Mouse (Mus musculus) adrenal gland (tissue): ENCODE measurements around the gene Mfsd5.

ENCODE experiments used
- intact Hi-C: fragments of 180-260 bp; cut with DNase I; formaldehyde crosslinking; loops from one replicate; pipeline ENCODE4 v1.15.1; 2025

Mfsd5 gene

GRCm38 (mm10) chr15:102247252-102248130 is 31.8 kb upstream of the Mfsd5 start:
- intact Hi-C loops = no loop called here

GRCm38 (mm10) chr15:102248131-102248811 is 31.0 kb upstream of the Mfsd5 start:
- intact Hi-C loops = no loop called here

GRCm38 (mm10) chr15:102248812-102249191 is 30.5 kb upstream of the Mfsd5 start:
- intact Hi-C loops = no loop called here

- intact Hi-C loops = no loop called here
These were observed 30.0 kb upstream of the Mfsd5 start for GRCm38 (mm10) chr15:102249251-102249691.

- intact Hi-C loops = no loop called here
These were observed 29.3 kb upstream of the Mfsd5 start for GRCm38 (mm10) chr15:102249967-102250366.

- intact Hi-C loops = no loop called here
These were observed 28.7 kb upstream of the Mfsd5 start for GRCm38 (mm10) chr15:102250521-102250920.

- intact Hi-C loops = no loop called here
These were observed 23.6 kb upstream of the Mfsd5 start for GRCm38 (mm10) chr15:102255547-102256255.

- intact Hi-C loops = no loop called here
These were observed 22.6 kb upstream of the Mfsd5 start for GRCm38 (mm10) chr15:102256431-102257201.

GRCm38 (mm10) chr15:102257202-102258075 is 21.8 kb upstream of the Mfsd5 start, which contains the start of gene Rarg:
Gene Rarg (minus strand): TSS chr15:102257517.
- intact Hi-C loops = no loop called here

- intact Hi-C loops = no loop called here
These were observed 21.2 kb upstream of the Mfsd5 start for GRCm38 (mm10) chr15:102258076-102258470.

GRCm38 (mm10) chr15:102258581-102259253 is 20.5 kb upstream of the Mfsd5 start:
- intact Hi-C loops = no loop called here

- intact Hi-C loops = no loop called here
These were observed 16.7 kb upstream of the Mfsd5 start for GRCm38 (mm10) chr15:102262582-102262981.

- intact Hi-C loops = no loop called here
These were observed 16.2 kb upstream of the Mfsd5 start for GRCm38 (mm10) chr15:102263037-102263436.

- intact Hi-C loops = no loop called here
These were observed 13.7 kb upstream of the Mfsd5 start for GRCm38 (mm10) chr15:102265548-102265947.

GRCm38 (mm10) chr15:102270274-102270960 is 8.8 kb upstream of the Mfsd5 start, which contains the start of gene Gm9918:
Gene Gm9918 (plus strand): TSS chr15:102270563.
- intact Hi-C loops = no loop called here

- intact Hi-C loops = no loop called here
These were observed 7.8 kb upstream of the Mfsd5 start for GRCm38 (mm10) chr15:102271441-102271840.

- intact Hi-C loops = loop anchor here (2.0 kb wide), 1 partner anchor 35 kb away; no protein-coding TSS in a partner anchor
These were observed 5.1 kb upstream of the Mfsd5 start for GRCm38 (mm10) chr15:102273982-102274716.

- intact Hi-C loops = loop anchor here (2.0 kb wide), 1 partner anchor 38 kb away; no protein-coding TSS in a partner anchor
These were observed 545 bp upstream of the Mfsd5 start for GRCm38 (mm10) chr15:102278726-102279091.
